Mouse (Mus musculus) liver, embryonic 11.5 days (tissue): ENCODE data around the gene Cacnb3. TPM values are rescaled to one million over a fixed set of nuclear protein-coding genes. Genes with fewer than 3 reads are reported as not detected.

Experiments
- ATAC-seq: fragments of 200-750 bp; cut with Nextera tagmentation; replicated peaks from 2 replicates; pipeline ENCODE4 v1.8.0; 2017; ENCODE audit warnings: moderate number of reproducible peaks, mild to moderate bottlenecking, moderate TSS enrichment, moderate library complexity; ENCODE audit not compliant: low FRiP score
- DNase-seq: peaks from one replicate; pipeline ENCODE4 v3.0.0-alpha.2; 2017; ENCODE audit warnings: low spot score
- H3K27ac ChIP-seq: fragments of 300-500 bp; sonication (generic); 2 replicates; pipeline ENCODE4 v1.5.1; 2014; ENCODE audit warnings: mild to moderate bottlenecking, low read depth, low read length, control low read depth
- H3K27me3 ChIP-seq: fragments of 300-500 bp; sonication (generic); replicated peaks from 2 replicates; pipeline ENCODE4 v1.6.1; 2014; ENCODE audit warnings: low read length, mixed read lengths; ENCODE audit not compliant: control insufficient read depth, insufficient read depth
- H3K36me3 ChIP-seq: fragments of 300-500 bp; sonication (generic); 2 replicates; pipeline ENCODE4 v1.6.1; 2014; ENCODE audit warnings: mild to moderate bottlenecking, low read length, moderate library complexity, mixed read lengths; ENCODE audit not compliant: control insufficient read depth, insufficient read depth
- H3K4me1 ChIP-seq: fragments of 300-500 bp; sonication (generic); replicated peaks from 2 replicates; pipeline ENCODE4 v1.6.1; 2014; ENCODE audit warnings: low read length, mixed read lengths; ENCODE audit not compliant: control insufficient read depth, insufficient read depth
- H3K4me2 ChIP-seq: fragments of 300-500 bp; sonication (generic); 2 replicates; pipeline ENCODE4 v1.6.1; 2014; ENCODE audit warnings: mild to moderate bottlenecking, control low read depth, moderate library complexity
- H3K4me3 ChIP-seq: fragments of 300-500 bp; sonication (generic); 2 replicates; pipeline ENCODE4 v1.5.1; 2014; ENCODE audit warnings: low read depth, low read length, control low read depth
- H3K9ac ChIP-seq: fragments of 300-500 bp; sonication (generic); 2 replicates; pipeline ENCODE4 v1.6.1; 2014; ENCODE audit warnings: low read depth, low read length, control low read depth
- H3K9me3 ChIP-seq: fragments of 300-500 bp; sonication (generic); 2 replicates; pipeline ENCODE4 v1.6.1; 2016; ENCODE audit warnings: low read length, inconsistent platforms, mixed read lengths; ENCODE audit not compliant: control insufficient read depth
- WGBS: fragments of 180-500 bp; shearing (Covaris S2); extraction: QIAGEN DNeasy Blood & Tissue Kit; methylation state at CpG from one replicate; pipeline ENCODE4 v1.1.7; 2014; 5-methylcytosine and 5-hydroxymethylcytosine counted together
- polyA plus RNA-seq: library from polyadenylated mRNA; unstranded; fragments of >200 nt; fragmentation: Nextera tagmentation; extraction: Ambion mirVana; gene quantifications from 2 replicates; pipeline ENCODE4 v1.2.1, GENCODE M21; 2014

Gene Cacnb3
- polyA plus RNA-seq, 1 experiment from 2014 or later = 13.2 TPM

DNA sequence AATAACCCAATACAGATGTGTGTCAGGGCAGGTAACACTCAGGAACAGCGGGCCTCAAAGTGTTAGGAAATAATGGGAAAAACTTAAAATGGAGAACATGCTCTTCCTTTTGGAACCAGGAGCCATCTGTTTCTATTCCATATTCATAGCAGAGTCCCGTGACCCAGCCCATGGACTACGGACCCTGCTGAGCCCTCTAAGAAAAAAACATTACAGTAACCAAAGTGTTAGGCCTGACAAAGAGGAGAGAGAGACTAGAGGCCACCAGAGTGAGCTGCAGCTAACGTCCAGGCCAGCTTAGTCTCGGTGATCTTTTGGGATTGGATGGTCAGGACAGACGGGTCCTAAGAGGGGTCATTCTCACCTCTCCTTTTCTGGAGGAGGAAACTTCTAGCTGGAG lies 15.7 kb upstream of the Cacnb3 start:
- no peak overlapping the region for H3K4me3 ChIP-seq
- no peak overlapping the region for H3K4me2 ChIP-seq
- ATAC-seq (no peak), DNase-seq (no peak)
- H3K27me3 ChIP-seq = peaks cover 3% of the 10 kb centered on the region; the same call in 1 of the 2 replicates
- H3K27ac ChIP-seq = no peak overlapping the region
- H3K36me3 ChIP-seq = no peaks in the 10 kb centered on the region
- no peak overlapping the region for H3K9ac ChIP-seq
- WGBS = 69% methylated on average over 6 of the region's 6 CpGs
- peaks cover 5% of the 10 kb centered on the region for H3K4me1 ChIP-seq
- H3K9me3 ChIP-seq = no peaks in the 10 kb centered on the region

DNA sequence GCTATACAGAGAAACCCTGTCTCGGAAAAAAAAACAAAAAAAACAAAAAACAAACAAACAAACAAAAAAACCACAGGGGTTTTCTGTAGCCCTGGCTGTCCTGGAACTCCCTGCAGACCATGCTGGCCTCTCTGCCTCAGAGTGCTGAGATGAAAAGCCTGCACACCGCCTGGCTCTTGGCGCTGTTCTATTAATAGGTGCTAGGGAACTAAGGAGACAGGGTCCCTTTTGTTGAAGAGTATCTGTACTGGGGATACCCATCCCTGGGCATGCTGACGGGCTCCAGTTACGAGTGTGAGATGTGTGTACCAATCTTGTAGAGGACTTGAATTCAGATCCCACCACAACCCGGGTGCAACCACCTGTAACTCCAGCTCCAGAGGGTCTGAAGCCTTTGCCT lies 14.9 kb upstream of the Cacnb3 start:
- no peak for ATAC-seq
- whole genome bisulfite sequencing = 71% methylated on average over 6 of the region's 6 CpGs

DNA sequence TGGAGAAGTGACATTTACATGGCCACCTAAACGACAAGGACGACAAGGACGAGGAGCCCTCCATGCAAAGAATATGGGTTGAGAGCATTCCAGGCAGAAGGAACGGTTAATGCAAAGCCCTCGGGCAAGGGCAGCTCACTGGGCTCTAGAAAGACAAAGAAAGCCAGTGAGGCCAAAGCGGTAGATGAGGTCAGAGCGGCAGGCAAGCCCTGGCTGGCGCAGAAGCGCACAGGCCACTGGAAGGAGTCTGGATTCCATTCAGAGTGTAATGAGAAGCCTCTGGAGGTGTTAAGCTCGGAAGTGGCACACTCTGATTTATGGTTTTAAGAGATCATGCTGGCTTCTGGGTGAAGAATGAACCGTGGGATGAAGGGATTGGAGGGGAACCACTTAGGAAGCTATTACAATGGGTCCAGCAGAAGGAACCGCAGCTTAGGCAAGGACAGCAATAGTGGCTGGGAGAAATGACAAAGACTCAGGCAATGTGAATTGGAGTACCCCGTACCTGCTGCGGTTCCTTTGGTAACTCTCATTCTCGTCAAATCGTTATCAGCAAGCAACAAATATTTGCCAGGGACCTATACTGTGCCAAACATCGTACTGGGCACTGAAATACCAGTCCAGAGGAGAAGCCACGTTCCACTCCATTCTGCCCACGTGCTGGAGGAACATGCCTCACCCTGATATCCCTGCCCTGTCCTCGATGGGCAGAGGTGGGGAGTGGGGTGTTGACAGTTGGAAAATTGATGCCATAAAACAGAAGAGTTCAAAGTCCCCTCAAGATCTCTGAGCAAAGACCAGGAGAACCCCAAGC lies 14.1 kb upstream of the Cacnb3 start:
- ATAC-seq = no peak

More for the DNA sequence above, 14.9 kb upstream of the Cacnb3 start:
- no peak overlapping the region for H3K9ac ChIP-seq
- H3K4me2 ChIP-seq = no peak overlapping the region
- H3K27me3 ChIP-seq = peaks cover 10% of the 10 kb centered on the region; the same call in 1 of the 2 replicates
- H3K36me3 ChIP-seq = no peaks in the 10 kb centered on the region
- H3K27ac ChIP-seq = no peak overlapping the region
- H3K4me1 ChIP-seq = no peaks in the 10 kb centered on the region; the same call in 1 of the 2 replicates
- H3K9me3 ChIP-seq = no peaks in the 10 kb centered on the region
- DNase-seq = no peak
- H3K4me3 ChIP-seq = no peak overlapping the region

DNA sequence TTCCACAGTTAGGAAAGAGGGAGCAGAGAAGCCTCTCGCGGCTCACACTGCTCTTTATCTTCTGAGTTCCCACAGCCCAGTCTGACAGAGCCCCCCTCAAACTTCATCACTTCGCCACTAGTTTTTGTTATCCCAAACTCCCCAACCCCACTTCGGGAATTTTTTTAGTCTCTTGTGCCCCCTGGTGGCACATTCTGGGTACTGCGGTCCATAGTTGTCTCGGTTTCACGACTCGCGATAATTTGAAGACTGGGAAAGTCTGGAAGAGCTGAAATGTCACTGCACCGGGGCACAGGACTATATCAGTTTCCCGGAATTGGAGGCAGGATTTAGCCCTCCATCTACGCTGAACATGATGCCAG lies 13.5 kb upstream of the Cacnb3 start:
- Histone ChIP-seq H3K4me3 (no peak overlapping the region), H3K27ac (no peak overlapping the region), H3K9me3 (no peaks in the 10 kb centered on the region), H3K4me1 (no peaks in the 10 kb centered on the region; the same call in 1 of the 2 replicates), H3K27me3 (peaks cover 14% of the 10 kb centered on the region; the same call in 1 of the 2 replicates), H3K4me2 (peak overlapping the region; percentile 36), H3K36me3 (no peaks in the 10 kb centered on the region), H3K9ac (no peak overlapping the region)
- WGBS = 1% methylated on average over 12 of the region's 12 CpGs
- peak; percentile 79 for DNase-seq
- no peak; the same call in 1 of the 2 replicates for ATAC-seq

More for the DNA sequence above, 14.1 kb upstream of the Cacnb3 start:
- Histone ChIP-seq H3K4me2 (peak overlapping the region; percentile 36), H3K4me3 (no peak overlapping the region), H3K9ac (0 out of 2 replicates have a peak overlapping the region, but pooled peaks have one; percentile 1), H3K9me3 (no peaks in the 10 kb centered on the region), H3K4me1 (no peaks in the 10 kb centered on the region; the same call in 1 of the 2 replicates), H3K36me3 (no peaks in the 10 kb centered on the region), H3K27me3 (peaks cover 14% of the 10 kb centered on the region; the same call in 1 of the 2 replicates), H3K27ac (no peak overlapping the region)
- 51% methylated on average over 20 of the region's 20 CpGs for WGBS
- DNase-seq = no peak

DNA sequence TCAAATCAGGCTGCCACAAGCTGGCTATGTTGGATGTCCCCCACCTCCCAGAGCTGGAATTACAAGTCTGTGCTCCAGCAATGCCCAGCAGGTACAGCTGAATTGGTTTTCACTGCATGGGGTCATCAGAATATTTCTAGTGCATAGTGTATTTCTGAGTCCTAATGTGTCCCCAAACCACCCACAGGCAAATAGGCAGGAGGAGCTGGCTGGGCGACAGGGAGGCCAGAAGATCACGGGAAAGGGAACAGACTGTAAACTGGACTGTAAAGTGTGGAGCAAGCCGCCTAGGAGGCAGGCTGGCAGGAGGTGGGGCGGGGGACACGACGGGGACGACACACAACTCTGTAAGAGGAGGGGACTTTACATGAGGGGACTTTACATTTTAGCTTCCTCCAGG lies 8.4 kb upstream of the Cacnb3 start:
- H3K4me3 ChIP-seq = no peak overlapping the region
- H3K4me2 ChIP-seq = no peak overlapping the region
- ATAC-seq (no peak), DNase-seq (no peak)
- no peaks in the 10 kb centered on the region for H3K36me3 ChIP-seq
- H3K27me3 ChIP-seq = peaks cover 29% of the 10 kb centered on the region
- H3K9ac ChIP-seq = no peak overlapping the region
- no peaks in the 10 kb centered on the region; the same call in 1 of the 2 replicates for H3K4me1 ChIP-seq
- no peaks in the 10 kb centered on the region for H3K9me3 ChIP-seq
- WGBS = 11% methylated on average over 7 of the region's 7 CpGs
- no peak overlapping the region for H3K27ac ChIP-seq

DNA sequence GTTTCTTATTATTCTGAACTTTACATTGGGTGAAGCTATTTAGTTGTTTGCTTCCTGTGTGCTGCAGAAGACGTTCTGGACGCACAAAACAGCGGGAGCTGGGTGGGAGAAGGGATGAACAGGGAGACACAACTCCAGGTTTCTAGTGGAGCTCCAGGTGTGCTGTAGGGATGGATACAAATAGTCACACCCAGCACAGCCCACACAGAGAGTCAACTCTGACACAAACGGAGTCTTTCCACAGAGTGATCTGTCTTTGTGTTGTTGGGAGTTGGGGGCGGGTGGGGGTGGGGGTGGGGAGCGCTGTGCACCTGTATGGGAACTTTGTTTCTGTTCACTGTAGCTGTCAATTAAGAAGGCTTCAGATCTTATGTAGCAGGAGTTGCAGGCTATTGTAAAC lies 7.9 kb upstream of the Cacnb3 start:
- Histone ChIP-seq H3K36me3 (no peaks in the 10 kb centered on the region), H3K9me3 (no peaks in the 10 kb centered on the region), H3K27me3 (peaks cover 29% of the 10 kb centered on the region), H3K4me3 (no peak overlapping the region), H3K27ac (no peak overlapping the region), H3K4me1 (no peaks in the 10 kb centered on the region), H3K9ac (no peak overlapping the region), H3K4me2 (no peak overlapping the region)
- DNase-seq (no peak), ATAC-seq (no peak)
- WGBS = 25% methylated on average over 6 of the region's 6 CpGs

DNA sequence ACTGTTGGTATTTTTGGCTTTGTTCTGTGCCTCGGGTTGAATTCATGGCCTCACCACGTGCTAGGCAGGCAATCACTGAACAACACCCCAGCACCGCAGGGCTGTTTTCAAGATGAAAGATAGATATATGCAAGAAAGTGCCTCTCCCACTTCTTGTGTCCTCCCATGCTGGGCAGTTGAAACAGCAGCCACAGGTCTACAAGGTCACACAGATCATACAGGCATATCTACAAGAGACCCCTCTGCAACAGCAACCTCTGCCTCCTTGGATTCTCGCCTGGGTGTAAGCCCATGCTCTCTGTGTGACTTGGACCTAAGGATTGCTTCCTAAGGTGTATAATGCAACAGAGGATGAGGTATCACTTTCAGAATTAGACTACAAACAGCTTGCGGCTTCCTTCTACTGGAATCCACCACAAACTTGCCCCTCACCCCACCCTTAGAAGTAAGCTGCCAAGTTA lies 7.2 kb upstream of the Cacnb3 start:
- WGBS = 55% methylated on average over 5 of the region's 5 CpGs

DNA sequence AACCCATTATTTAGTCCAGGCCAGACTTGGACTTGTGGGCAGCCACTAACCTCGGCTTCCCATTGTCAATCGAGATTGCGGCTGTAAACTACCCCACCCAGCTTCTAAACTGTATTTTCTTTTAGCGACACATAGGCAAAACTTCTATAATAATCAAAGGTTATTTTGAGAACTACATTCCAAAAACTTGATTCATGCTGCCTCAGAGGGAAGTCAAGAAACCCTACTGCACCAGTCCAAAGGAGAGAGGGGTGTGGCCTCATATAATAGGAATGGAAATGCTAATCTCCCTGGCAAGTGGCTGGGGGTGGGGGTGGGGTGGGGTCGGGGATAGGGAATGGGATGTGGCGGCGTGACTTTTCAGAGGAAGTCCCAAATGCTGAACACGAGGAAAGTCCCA lies 4.6 kb upstream of the Cacnb3 start:
- no peak overlapping the region for H3K4me3 ChIP-seq
- 33% methylated on average over 8 of the region's 8 CpGs for WGBS
- no peak overlapping the region for H3K27ac ChIP-seq
- no peaks in the 10 kb centered on the region for H3K36me3 ChIP-seq
- H3K4me2 ChIP-seq = no peak overlapping the region
- H3K9me3 ChIP-seq = no peaks in the 10 kb centered on the region
- H3K4me1 ChIP-seq = peaks cover 3% of the 10 kb centered on the region; the same call in 1 of the 2 replicates
- ATAC-seq (no peak), DNase-seq (no peak)
- peaks cover 54% of the 10 kb centered on the region for H3K27me3 ChIP-seq
- H3K9ac ChIP-seq = no peak overlapping the region

More for the DNA sequence above, 7.2 kb upstream of the Cacnb3 start:
- no peak for DNase-seq
- no peak for ATAC-seq
- no peak overlapping the region for H3K4me3 ChIP-seq
- H3K4me2 ChIP-seq = no peak overlapping the region
- H3K27me3 ChIP-seq = peaks cover 35% of the 10 kb centered on the region
- no peaks in the 10 kb centered on the region for H3K9me3 ChIP-seq
- H3K27ac ChIP-seq = no peak overlapping the region
- H3K9ac ChIP-seq = no peak overlapping the region
- H3K4me1 ChIP-seq = 0 out of 2 replicates have a peak, but pooled peaks cover under 1% of the 10 kb centered on the region
- no peaks in the 10 kb centered on the region for H3K36me3 ChIP-seq
